In genomic region chr2:59440481-59440880, GRCm38 (mm10) we compare ENCODE assay signal across 8 mouse cellular contexts. TPM values are rescaled to one million over a fixed set of nuclear protein-coding genes. Genes with fewer than 3 reads are reported as not detected.
DNase-seq lines count a peak whose midpoint lies in the region; ATAC-seq and TF ChIP-seq lines count a peak whose summit lies in the region.

No protein-coding gene starts in this region.

- no peak for TF ChIP-seq POLR2A in cerebellum, adult 2 months (IDR thresholded peaks at IDR 0.05; ENCODE audit: borderline replicate concordance, insufficient read depth, low read length)

- peak; percentile 71 for DNase-seq in forebrain, embryonic 11.5 days (ENCODE audit: low spot score)
- DNase-seq in ovary, postnatal 14 days (ENCODE audit: low spot score): peak; percentile 49
- DNase-seq in ovary, adult 18-20 months (ENCODE audit: low spot score): no peak
- peak; percentile 71 to 77 for DNase-seq in cerebellum, adult 2 months
- peak; percentile 56 to 79 for DNase-seq in heart, postnatal 36 days
- peak; percentile 68 for DNase-seq in lung, embryonic 14.5 days
- DNase-seq in spleen, postnatal 10 days (ENCODE audit: low spot score in 2 of 2): peak; percentile 25 to 73

- peak; percentile 89 for TF ChIP-seq CTCF in cerebellum, adult 2 months (IDR thresholded peaks at IDR 0.05; ENCODE audit: borderline replicate concordance, insufficient read depth, low read depth, low read length)
- TF ChIP-seq CTCF in lung, embryonic 14.5 days (IDR thresholded peaks at IDR 0.05; ENCODE audit: low read depth): peak; percentile 78

- no peak overlapping the region for H3K27ac ChIP-seq in forebrain, embryonic 11.5 days (ENCODE audit: low read depth, low read length)
- H3K27ac ChIP-seq in forebrain, embryonic 12.5 days: no peak overlapping the region
- H3K27ac ChIP-seq in cerebellum, adult 2 months (ENCODE audit: insufficient read depth, low read length): no peak overlapping the region
- no peak overlapping the region for H3K27ac ChIP-seq in lung, embryonic 14.5 days (ENCODE audit: low read depth)

- ATAC-seq in forebrain, embryonic 11.5 days (replicated peaks; ENCODE audit: low FRiP score): no peak
- ATAC-seq in forebrain, embryonic 12.5 days (ENCODE audit: low FRiP score): no peak
- ATAC-seq in lung, embryonic 14.5 days (ENCODE audit: insufficient read depth): no peak

- intact Hi-C loops in heart, postnatal 36 days (cut with DNase I): loop anchor here (1.0 kb wide), 1 partner anchor 703 kb away; no protein-coding TSS in a partner anchor

- no peak overlapping the region for H3K4me2 ChIP-seq in forebrain, embryonic 11.5 days (ENCODE audit: low read depth, low read length, severe bottlenecking)
- H3K4me2 ChIP-seq in forebrain, embryonic 12.5 days: no peak overlapping the region
- H3K4me2 ChIP-seq in lung, embryonic 14.5 days: no peak overlapping the region

- H3K4me3 ChIP-seq in forebrain, embryonic 11.5 days (ENCODE audit: low read depth, low read length): no peak overlapping the region
- H3K4me3 ChIP-seq in forebrain, embryonic 12.5 days (replicated peaks): no peak overlapping the region
- no peak overlapping the region for H3K4me3 ChIP-seq in cerebellum, adult 2 months (replicated peaks; ENCODE audit: insufficient read depth, low read depth, low read length)
- H3K4me3 ChIP-seq in lung, embryonic 14.5 days (ENCODE audit: low read depth, low read length): no peak overlapping the region

- H3K9ac ChIP-seq in forebrain, embryonic 11.5 days (ENCODE audit: low read length): no peak overlapping the region
- no peak overlapping the region for H3K9ac ChIP-seq in forebrain, embryonic 12.5 days
- H3K9ac ChIP-seq in lung, embryonic 14.5 days: no peak overlapping the region

- no peaks in the 10 kb centered on the region for H3K4me1 ChIP-seq in forebrain, embryonic 11.5 days (replicated peaks; ENCODE audit: control insufficient read depth, insufficient read depth, low read length)
- H3K4me1 ChIP-seq in forebrain, embryonic 12.5 days: peaks cover 4% of the 10 kb centered on the region; the same call in 1 of the 2 replicates
- no peaks in the 10 kb centered on the region for H3K4me1 ChIP-seq in cerebellum, adult 2 months (ENCODE audit: control insufficient read depth, insufficient read depth, low read length)
- 0 out of 2 replicates have a peak, but pooled peaks cover 4% of the 10 kb centered on the region for H3K4me1 ChIP-seq in lung, embryonic 14.5 days (ENCODE audit: insufficient read depth)

- H3K9me3 ChIP-seq in forebrain, embryonic 11.5 days (ENCODE audit: control insufficient read depth, low read length): no peaks in the 10 kb centered on the region
- no peaks in the 10 kb centered on the region for H3K9me3 ChIP-seq in forebrain, embryonic 12.5 days
- no peaks in the 10 kb centered on the region for H3K9me3 ChIP-seq in lung, embryonic 14.5 days (ENCODE audit: low read depth, low read length)

- 37% methylated on average over 5 of the region's 5 CpGs for WGBS in forebrain, embryonic 11.5 days
- 33% methylated on average over 5 of the region's 5 CpGs for WGBS in forebrain, embryonic 12.5 days
- WGBS in cerebellum, adult 2 months: 35% methylated on average over 5 of the region's 5 CpGs
- WGBS in lung, embryonic 14.5 days: 27% methylated on average over 5 of the region's 5 CpGs

- no peaks in the 10 kb centered on the region for H3K27me3 ChIP-seq in forebrain, embryonic 11.5 days (ENCODE audit: control insufficient read depth, insufficient read depth, low read length)
- no peaks in the 10 kb centered on the region for H3K27me3 ChIP-seq in forebrain, embryonic 12.5 days
- H3K27me3 ChIP-seq in cerebellum, adult 2 months (ENCODE audit: control insufficient read depth, insufficient read depth, low read length): no peaks in the 10 kb centered on the region
- no peaks in the 10 kb centered on the region for H3K27me3 ChIP-seq in lung, embryonic 14.5 days (ENCODE audit: insufficient read depth, low read length)

- no peaks in the 10 kb centered on the region for H3K36me3 ChIP-seq in forebrain, embryonic 11.5 days (ENCODE audit: control insufficient read depth, insufficient read depth, low read length)
- no peaks in the 10 kb centered on the region for H3K36me3 ChIP-seq in forebrain, embryonic 12.5 days (replicated peaks)
- H3K36me3 ChIP-seq in lung, embryonic 14.5 days (ENCODE audit: insufficient read depth): no peaks in the 10 kb centered on the region

RNA-seq across cellular contexts. Expression of gene Dapl1, which starts 44.0 kb away (rescaled TPM):
- polyA plus RNA-seq in forebrain, embryonic 11.5 days (2014; fragmentation: Nextera tagmentation; extraction: Ambion mirVana): 0.69 and 1.1 TPM in 2 replicates
- polyA plus RNA-seq in forebrain, embryonic 12.5 days (2016; fragmentation: Nextera tagmentation; extraction: Ambion mirVana): 0.61 and 0.77 TPM in 2 replicates
- polyA plus RNA-seq in cerebellum, adult 2 months (2012; rRNA removed): 0.69 and 1.1 TPM in 2 replicates
- total RNA-seq in heart, postnatal 36 days (2021): not detected
- polyA plus RNA-seq in lung, embryonic 14.5 days (2014; fragmentation: Nextera tagmentation; extraction: Ambion mirVana): 2.0 and 4.0 TPM in 2 replicates
